Mouse (Mus musculus) T-helper 2 cell (primary cell): ENCODE results near the gene Esp24.
"Not testable (repeated sequence)": the region's sequence is repeated elsewhere in the genome, so short reads cannot be mapped to it uniquely, and the experiment has no call there.

Experiments
- in situ Hi-C: fragments of 300-600 bp; cut with MboI, MseI; formaldehyde crosslinking; loops from one replicate; pipeline ENCODE4 v1.15.1; 2025; ENCODE audit warnings: high pct_unique_total_duplicates

Gene Esp24

GRCm38 (mm10) chr17:39036395-39036794 lies at the start of gene Esp24:
Esp24 (plus strand) TSS chr17:39036695.
- in situ Hi-C loops = not testable (repeated sequence)

GRCm38 (mm10) chr17:39009846-39010245 lies 26.6 kb upstream of the Esp24 start:
- in situ Hi-C loops = no loop called here

GRCm38 (mm10) chr17:39010675-39011638 lies 25.5 kb upstream of the Esp24 start:
- in situ Hi-C loops = no loop called here

GRCm38 (mm10) chr17:39017184-39017583 lies 19.3 kb upstream of the Esp24 start:
- in situ Hi-C loops = no loop called here

GRCm38 (mm10) chr17:39043241-39043640 lies 6.7 kb downstream of the Esp24 start, which contains the start of gene Gm21903:
Gm21903 (minus strand) TSS chr17:39043341.
- in situ Hi-C loops = no loop called here

GRCm38 (mm10) chr17:39063641-39064040 lies 27.1 kb downstream of the Esp24 start:
- in situ Hi-C loops = no loop called here

- in situ Hi-C loops = no loop called here
These were observed 40.4 kb downstream of the Esp24 start, which contains the start of gene Esp23 for GRCm38 (mm10) chr17:39076937-39077336. Esp23 (minus strand) TSS chr17:39077037.
